Mouse (Mus musculus) embryonic facial prominence, embryonic 14.5 days (tissue): Measurements from ENCODE around the gene Tppp3. TPM values are rescaled to one million over a fixed set of nuclear protein-coding genes. Genes with fewer than 3 reads are reported as not detected.

Experiments
- ATAC-seq: fragments of 200-750 bp; cut with Nextera tagmentation; 2 replicates; pipeline ENCODE4 v1.8.0; 2017; ENCODE audit warnings: low read depth, moderate number of reproducible peaks, moderate TSS enrichment
- DNase-seq: peaks from one replicate; pipeline ENCODE4 v3.0.0-alpha.2; 2015; ENCODE audit warnings: low spot score
- H3K27ac ChIP-seq: fragments of 300-500 bp; sonication (generic); replicated peaks from 2 replicates; pipeline ENCODE4 v1.5.1; 2014; ENCODE audit warnings: low read depth, mild to moderate bottlenecking, low read length, moderate library complexity
- H3K27me3 ChIP-seq: fragments of 300-500 bp; sonication (generic); replicated peaks from 2 replicates; pipeline ENCODE4 v1.6.1; 2014; ENCODE audit warnings: low read length; ENCODE audit not compliant: control insufficient read depth, insufficient read depth
- H3K36me3 ChIP-seq: fragments of 300-500 bp; sonication (generic); 2 replicates; pipeline ENCODE4 v1.6.1; 2014; ENCODE audit warnings: low read length, mixed read lengths; ENCODE audit not compliant: control insufficient read depth, insufficient read depth
- H3K4me1 ChIP-seq: fragments of 300-500 bp; sonication (generic); 2 replicates; pipeline ENCODE4 v1.6.1; 2014; ENCODE audit warnings: antibody characterized with exemption, low read length; ENCODE audit not compliant: control insufficient read depth, insufficient read depth
- H3K4me2 ChIP-seq: fragments of 300-500 bp; sonication (generic); 2 replicates; pipeline ENCODE4 v1.6.1; 2014; ENCODE audit warnings: low read depth, mild to moderate bottlenecking, low read length, moderate library complexity, mixed read lengths
- H3K4me3 ChIP-seq: fragments of 300-500 bp; sonication (generic); 2 replicates; pipeline ENCODE4 v1.5.1; 2014; ENCODE audit warnings: low read depth, mild to moderate bottlenecking, low read length
- H3K9ac ChIP-seq: fragments of 300-500 bp; sonication (generic); 2 replicates; pipeline ENCODE4 v1.6.1; 2014; ENCODE audit warnings: low read depth, mild to moderate bottlenecking, low read length, moderate library complexity, mixed read lengths
- H3K9me3 ChIP-seq: fragments of 300-500 bp; sonication (generic); 2 replicates; pipeline ENCODE4 v1.6.1; 2016; ENCODE audit warnings: low read length; ENCODE audit not compliant: control insufficient read depth
- WGBS: fragments of 180-500 bp; shearing (Covaris S2); extraction: QIAGEN DNeasy Blood & Tissue Kit; methylation state at CpG from one replicate; pipeline ENCODE4 v1.1.7; 2014; 5-methylcytosine and 5-hydroxymethylcytosine counted together
- polyA plus RNA-seq: library from polyadenylated mRNA; unstranded; fragments of >200 nt; fragmentation: Nextera tagmentation; extraction: Ambion mirVana; gene quantifications from 2 replicates; pipeline ENCODE4 v1.2.1, GENCODE M21; 2014

Tppp3 gene
- polyA plus RNA-seq, 1 experiment from 2014 or later: 243 TPM

GRCm38 (mm10) chr8:105494566-105494965, 23.2 kb upstream of the Tppp3 start:
- Histone ChIP-seq H3K4me3 (no peak overlapping the region), H3K9ac (no peak overlapping the region), H3K27me3 (no peaks in the 10 kb centered on the region), H3K4me2 (no peak overlapping the region), H3K4me1 (peaks cover 18% of the 10 kb centered on the region), H3K36me3 (no peaks in the 10 kb centered on the region), H3K27ac (no peak overlapping the region), H3K9me3 (no peaks in the 10 kb centered on the region)
- peak; percentile 51 for DNase-seq
- 76% methylated on average over 3 of the region's 3 CpGs for WGBS
- ATAC-seq: no peak

GRCm38 (mm10) chr8:105493495-105493894, 22.2 kb upstream of the Tppp3 start:
- no peak for ATAC-seq
- WGBS: 14% methylated on average over 3 of the region's 3 CpGs
- no peaks in the 10 kb centered on the region for H3K27me3 ChIP-seq
- H3K27ac ChIP-seq: peak overlapping the region; percentile 8; the same call in 1 of the 2 replicates
- H3K4me1 ChIP-seq: peaks cover 18% of the 10 kb centered on the region
- no peak overlapping the region for H3K4me2 ChIP-seq
- H3K9ac ChIP-seq: no peak overlapping the region
- no peak overlapping the region for H3K4me3 ChIP-seq
- no peaks in the 10 kb centered on the region for H3K9me3 ChIP-seq
- no peaks in the 10 kb centered on the region for H3K36me3 ChIP-seq
- DNase-seq: peak; percentile 43

GRCm38 (mm10) chr8:105489281-105489680, 18.0 kb upstream of the Tppp3 start:
- Histone ChIP-seq H3K27me3 (no peaks in the 10 kb centered on the region), H3K27ac (no peak overlapping the region), H3K4me3 (no peak overlapping the region), H3K36me3 (peaks cover 8% of the 10 kb centered on the region; the same call in 1 of the 2 replicates), H3K9ac (no peak overlapping the region), H3K4me2 (no peak overlapping the region), H3K4me1 (0 out of 2 replicates have a peak, but pooled peaks cover 5% of the 10 kb centered on the region), H3K9me3 (no peaks in the 10 kb centered on the region)
- ATAC-seq (no peak), DNase-seq (no peak)
- 53% methylated on average over 1 of the region's 1 CpGs for WGBS

DNA sequence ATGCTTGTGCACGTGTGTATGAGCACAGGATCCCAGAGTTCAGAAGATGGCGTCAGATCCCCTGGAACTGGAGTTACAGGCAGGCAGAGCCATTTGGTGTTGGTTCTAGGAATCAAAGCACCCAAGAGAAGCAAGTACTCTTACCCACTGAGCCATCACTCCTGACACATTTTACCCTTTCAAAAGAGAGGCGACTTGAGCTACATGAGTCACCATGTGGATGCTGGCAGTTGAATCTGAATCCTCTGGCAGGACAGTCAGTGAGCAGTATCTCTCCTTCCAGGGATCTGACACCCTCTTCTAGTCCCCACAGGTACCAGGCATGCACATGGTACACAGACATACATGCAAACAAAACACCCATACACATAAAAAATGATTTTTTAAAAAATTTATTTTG, 16.8 kb upstream of the Tppp3 start:
- Histone ChIP-seq H3K9me3 (no peaks in the 10 kb centered on the region), H3K27ac (no peak overlapping the region), H3K4me1 (peaks cover 13% of the 10 kb centered on the region), H3K4me3 (no peak overlapping the region), H3K9ac (no peak overlapping the region), H3K36me3 (peaks cover 13% of the 10 kb centered on the region; the same call in 1 of the 2 replicates), H3K4me2 (no peak overlapping the region), H3K27me3 (no peaks in the 10 kb centered on the region)
- no peak for ATAC-seq
- 72% methylated on average over 3 of the region's 3 CpGs for WGBS
- DNase-seq: no peak

- ATAC-seq: peak; percentile 71
- Histone ChIP-seq H3K9ac (no peak overlapping the region), H3K4me2 (no peak overlapping the region), H3K4me3 (no peak overlapping the region), H3K27ac (peak overlapping the region; percentile 1; the same call in 1 of the 2 replicates), H3K36me3 (peaks cover 30% of the 10 kb centered on the region), H3K4me1 (peaks cover 11% of the 10 kb centered on the region), H3K9me3 (no peaks in the 10 kb centered on the region), H3K27me3 (no peaks in the 10 kb centered on the region)
- 23% methylated on average over 2 of the region's 2 CpGs for WGBS
- peak; percentile 64 for DNase-seq
Measured at GRCm38 (mm10) chr8:105484392-105484791, 13.1 kb upstream of the Tppp3 start.

DNA sequence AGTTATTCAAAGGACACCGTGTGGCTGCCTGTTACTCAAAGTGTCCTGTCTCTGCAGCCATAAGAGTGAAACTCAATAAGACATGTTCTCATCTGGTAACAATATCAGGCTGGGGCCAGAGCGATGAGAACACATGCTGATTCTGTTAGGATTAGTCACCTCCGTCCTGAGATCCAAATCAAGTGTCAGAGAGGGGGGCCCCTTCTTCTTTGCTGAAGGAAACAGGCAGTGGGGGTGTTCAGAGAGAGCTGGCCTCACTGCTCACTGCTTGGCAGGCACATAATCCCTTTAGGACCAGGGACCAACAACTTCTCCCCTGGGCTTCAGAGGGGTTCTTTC, 12.7 kb upstream of the Tppp3 start:
- DNase-seq: peak; percentile 51
- WGBS: 20% methylated on average over 3 of the region's 3 CpGs

DNA sequence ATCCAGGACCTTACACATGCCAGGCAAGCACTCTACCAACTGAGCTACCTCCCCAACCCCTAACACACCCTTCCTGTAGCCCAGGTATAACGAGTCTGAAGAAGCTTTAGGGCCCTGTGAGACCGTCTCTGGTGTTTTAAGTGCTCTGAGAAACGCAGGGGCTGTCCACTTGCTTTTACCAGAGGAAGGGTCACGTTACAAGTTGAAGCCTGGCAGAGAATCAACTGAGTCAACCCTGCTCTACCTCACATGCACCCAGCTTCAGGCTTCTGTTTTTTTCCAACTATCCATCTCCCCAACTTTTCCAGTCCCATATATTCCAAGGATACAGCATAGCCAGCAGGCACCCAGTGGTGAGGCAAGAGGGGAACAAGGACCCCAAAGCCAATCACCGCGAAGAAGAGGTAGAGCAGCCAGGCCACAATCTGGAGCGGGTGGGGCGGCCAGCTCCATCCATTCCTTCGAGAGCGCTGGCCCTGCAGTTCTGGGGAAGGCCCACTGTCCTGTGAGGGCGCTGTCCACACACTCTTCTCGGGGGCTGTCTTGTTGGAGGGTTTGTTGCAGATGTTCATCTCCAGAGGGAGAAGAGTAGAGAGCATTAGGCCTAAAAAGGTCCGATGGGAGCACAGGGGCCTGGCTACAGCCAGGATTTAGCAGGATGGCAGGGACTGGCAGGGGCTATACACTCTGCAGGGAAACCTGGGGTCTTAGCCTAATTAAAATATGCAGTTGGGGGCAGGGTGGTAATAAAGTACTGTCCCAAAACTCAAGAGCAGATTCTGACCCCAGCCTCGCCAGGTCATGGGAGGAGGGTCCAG, 12.1 kb upstream of the Tppp3 start:
- ATAC-seq: 0 out of 2 replicates have a peak, but pooled peaks have one; percentile 62
- Histone ChIP-seq H3K4me3 (no peak overlapping the region), H3K4me2 (no peak overlapping the region), H3K27me3 (no peaks in the 10 kb centered on the region), H3K9me3 (no peaks in the 10 kb centered on the region), H3K27ac (peak overlapping the region; percentile 39), H3K36me3 (peaks cover 37% of the 10 kb centered on the region), H3K4me1 (peaks cover 11% of the 10 kb centered on the region), H3K9ac (no peak overlapping the region)
- peak; percentile 68 for DNase-seq
- WGBS: 25% methylated on average over 14 of the region's 14 CpGs

More for the DNA sequence above, 12.7 kb upstream of the Tppp3 start:
- Histone ChIP-seq H3K36me3 (peaks cover 31% of the 10 kb centered on the region), H3K4me1 (peaks cover 11% of the 10 kb centered on the region), H3K4me3 (no peak overlapping the region), H3K9me3 (no peaks in the 10 kb centered on the region), H3K27ac (peak overlapping the region; percentile 1; the same call in 1 of the 2 replicates), H3K27me3 (no peaks in the 10 kb centered on the region), H3K4me2 (no peak overlapping the region), H3K9ac (no peak overlapping the region)
- ATAC-seq: peak; percentile 50; the same call in 1 of the 2 replicates

GRCm38 (mm10) chr8:105482123-105482522, 10.8 kb upstream of the Tppp3 start:
- WGBS: 83% methylated on average over 8 of the region's 8 CpGs
- no peak for DNase-seq

DNA sequence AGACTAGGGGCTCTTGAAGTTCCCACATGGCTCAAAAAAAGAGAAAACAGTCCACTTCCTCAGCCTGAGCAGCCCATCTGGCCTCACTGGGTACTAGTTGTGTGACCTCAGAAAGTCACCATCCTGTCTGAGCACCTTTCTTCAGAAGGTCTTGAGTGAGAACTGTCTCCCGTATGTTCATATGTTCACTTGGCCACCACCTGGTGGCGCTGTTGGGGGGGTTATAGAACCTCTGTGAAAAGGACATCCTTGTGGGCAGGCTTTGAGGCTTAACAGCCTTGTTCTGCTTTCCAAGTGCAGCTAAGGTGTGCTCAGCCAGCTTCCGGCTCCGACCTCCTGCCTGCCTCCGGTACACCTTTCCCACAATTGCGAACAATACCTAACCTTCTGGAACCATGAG, 10.1 kb upstream of the Tppp3 start:
- peaks cover 11% of the 10 kb centered on the region for H3K4me1 ChIP-seq
- H3K27ac ChIP-seq: no peak overlapping the region
- DNase-seq: no peak
- no peak overlapping the region for H3K9ac ChIP-seq
- H3K4me3 ChIP-seq: no peak overlapping the region
- no peak for ATAC-seq
- H3K9me3 ChIP-seq: no peaks in the 10 kb centered on the region
- H3K4me2 ChIP-seq: no peak overlapping the region
- peaks cover 36% of the 10 kb centered on the region for H3K36me3 ChIP-seq
- H3K27me3 ChIP-seq: no peaks in the 10 kb centered on the region
- WGBS: 66% methylated on average over 6 of the region's 6 CpGs

More at GRCm38 (mm10) chr8:105482123-105482522, 10.8 kb upstream of the Tppp3 start:
- ATAC-seq: no peak
- Histone ChIP-seq H3K4me2 (no peak overlapping the region), H3K9me3 (no peaks in the 10 kb centered on the region), H3K4me3 (no peak overlapping the region), H3K36me3 (peaks cover 38% of the 10 kb centered on the region), H3K27me3 (no peaks in the 10 kb centered on the region), H3K9ac (no peak overlapping the region), H3K4me1 (peaks cover 11% of the 10 kb centered on the region), H3K27ac (no peak overlapping the region)
